Mouse (Mus musculus): ENCODE measurements around the gene Arpc4. TPM values are rescaled to one million over a fixed set of nuclear protein-coding genes. Genes with fewer than 3 reads are reported as not detected.

Arpc4 gene
- polyA plus RNA-seq, 1 experiment from 2014 or later: 232 TPM

- Histone ChIP-seq H3K36me3 (no peaks in the 10 kb centered on the region), H3K9ac (no peak overlapping the region), H3K4me1 (replicated peaks) (0 out of 2 replicates have a peak, but pooled peaks cover 2% of the 10 kb centered on the region), H3K4me2 (no peak overlapping the region), H3K27me3 (no peaks in the 10 kb centered on the region), H3K9me3 (replicated peaks) (no peaks in the 10 kb centered on the region), H3K27ac (no peak overlapping the region), H3K4me3 (no peak overlapping the region)
- 58% methylated on average over 3 of the region's 3 CpGs for WGBS
- ATAC-seq (replicated peaks; ENCODE audit: insufficient number of reproducible peaks, insufficient read depth, low FRiP score, low read depth): no peak
Measured at GRCm38 (mm10) chr6:113431801-113432200, 53.9 kb downstream of the Arpc4 start.

- no peaks in the 10 kb centered on the region for H3K9me3 ChIP-seq (replicated peaks)
- no peak overlapping the region for H3K4me2 ChIP-seq
- H3K27me3 ChIP-seq: no peaks in the 10 kb centered on the region
- H3K4me3 ChIP-seq: no peak overlapping the region
- ATAC-seq (replicated peaks; ENCODE audit: insufficient number of reproducible peaks, insufficient read depth, low FRiP score, low read depth): no peak
- H3K27ac ChIP-seq: no peak overlapping the region
- 61% methylated on average over 3 of the region's 3 CpGs for whole genome bisulfite sequencing
- 0 out of 2 replicates have a peak, but pooled peaks cover 2% of the 10 kb centered on the region for H3K4me1 ChIP-seq (replicated peaks)
- no peaks in the 10 kb centered on the region for H3K36me3 ChIP-seq
- H3K9ac ChIP-seq: no peak overlapping the region
Measured at GRCm38 (mm10) chr6:113433661-113434060, 55.7 kb downstream of the Arpc4 start.

- H3K9me3 ChIP-seq (replicated peaks): no peaks in the 10 kb centered on the region
Measured at GRCm38 (mm10) chr6:113434691-113435090, 56.8 kb downstream of the Arpc4 start.

GRCm38 (mm10) chr6:113435664-113436205 is 57.8 kb downstream of the Arpc4 start, which contains the start of gene Cidec:
Gene Cidec (minus strand): TSS chr6:113435760.
- Histone ChIP-seq H3K9me3 (replicated peaks) (no peaks in the 10 kb centered on the region), H3K4me2 (no peak within 1 kb of the TSS), H3K4me3 (no peak within 1 kb of the TSS), H3K9ac (no peak within 1 kb of the TSS), H3K27ac (no peak within 1 kb of the TSS), H3K4me1 (replicated peaks) (0 out of 2 replicates have a peak, but pooled peaks cover 2% of the 10 kb centered on the region), H3K27me3 (no peaks in the 10 kb centered on the region), H3K36me3 (no peaks in the 10 kb centered on the region)
- WGBS: 71% methylated on average over 9 of the region's 9 CpGs
- ATAC-seq (replicated peaks; ENCODE audit: insufficient number of reproducible peaks, insufficient read depth, low FRiP score, low read depth): no peak

More at GRCm38 (mm10) chr6:113434691-113435090, 56.8 kb downstream of the Arpc4 start:
- Histone ChIP-seq H3K4me3 (no peak overlapping the region), H3K36me3 (no peaks in the 10 kb centered on the region), H3K27me3 (no peaks in the 10 kb centered on the region), H3K27ac (no peak overlapping the region), H3K4me1 (replicated peaks) (0 out of 2 replicates have a peak, but pooled peaks cover 2% of the 10 kb centered on the region), H3K4me2 (no peak overlapping the region), H3K9ac (no peak overlapping the region)
- no peak for ATAC-seq (replicated peaks; ENCODE audit: insufficient number of reproducible peaks, insufficient read depth, low FRiP score, low read depth)
- 66% methylated on average over 7 of the region's 7 CpGs for WGBS

GRCm38 (mm10) chr6:113437135-113437534 is 59.2 kb downstream of the Arpc4 start:
- no peak for ATAC-seq (replicated peaks; ENCODE audit: insufficient number of reproducible peaks, insufficient read depth, low FRiP score, low read depth)
- no peak overlapping the region for H3K4me2 ChIP-seq
- no peaks in the 10 kb centered on the region for H3K36me3 ChIP-seq
- H3K4me3 ChIP-seq: no peak overlapping the region
- no peak overlapping the region for H3K9ac ChIP-seq
- H3K9me3 ChIP-seq (replicated peaks): no peaks in the 10 kb centered on the region
- 0 out of 2 replicates have a peak, but pooled peaks cover under 1% of the 10 kb centered on the region for H3K4me1 ChIP-seq (replicated peaks)
- WGBS: 66% methylated on average over 12 of the region's 12 CpGs
- no peaks in the 10 kb centered on the region for H3K27me3 ChIP-seq
- no peak overlapping the region for H3K27ac ChIP-seq

GRCm38 (mm10) chr6:113438721-113439430 is 61.0 kb downstream of the Arpc4 start:
- WGBS: 51% methylated on average over 12 of the region's 12 CpGs
- Histone ChIP-seq H3K9me3 (replicated peaks) (no peaks in the 10 kb centered on the region), H3K4me1 (replicated peaks) (peaks cover 6% of the 10 kb centered on the region), H3K27me3 (no peaks in the 10 kb centered on the region), H3K9ac (no peak overlapping the region), H3K36me3 (no peaks in the 10 kb centered on the region), H3K4me2 (no peak overlapping the region), H3K27ac (no peak overlapping the region), H3K4me3 (no peak overlapping the region)
- ATAC-seq (replicated peaks; ENCODE audit: insufficient number of reproducible peaks, insufficient read depth, low FRiP score, low read depth): no peak

Small RNAs within 50 kb of the gene (microRNA-seq; reads per million reads assigned to microRNA genes)
- gene Gm24387: not detected

Other genes starting within 250 kb of the Arpc4 start
- gene Lhfpl4, start 182.7 kb upstream of the Arpc4 start, polyA plus RNA-seq (2015; fragmentation: Nextera tagmentation; extraction: Ambion mirVana): 0.35 and 0.81 TPM in 2 replicates
- 20.8 and 26.7 TPM in 2 replicates for gene Mtmr14, start 140.3 kb upstream of the Arpc4 start, polyA plus RNA-seq (2015; fragmentation: Nextera tagmentation; extraction: Ambion mirVana)
- gene Cpne9, start 95.8 kb upstream of the Arpc4 start, polyA plus RNA-seq (2015; fragmentation: Nextera tagmentation; extraction: Ambion mirVana): 0.25 TPM in 1 of 2 replicates, not detected in the other
- gene Brpf1, start 71.0 kb upstream of the Arpc4 start, polyA plus RNA-seq (2015; fragmentation: Nextera tagmentation; extraction: Ambion mirVana): 9.0 and 12.0 TPM in 2 replicates
- 6.1 and 9.6 TPM in 2 replicates for gene Ogg1, start 51.1 kb upstream of the Arpc4 start, polyA plus RNA-seq (2015; fragmentation: Nextera tagmentation; extraction: Ambion mirVana)
- gene Camk1, start 34.1 kb upstream of the Arpc4 start, polyA plus RNA-seq (2015; fragmentation: Nextera tagmentation; extraction: Ambion mirVana): 110 and 122 TPM in 2 replicates
- 36.1 and 43.9 TPM in 2 replicates for gene Tada3, start 232 bp upstream of the Arpc4 start, polyA plus RNA-seq (2015; fragmentation: Nextera tagmentation; extraction: Ambion mirVana)
- gene Ttll3, start 11.1 kb downstream of the Arpc4 start, polyA plus RNA-seq (2015; fragmentation: Nextera tagmentation; extraction: Ambion mirVana): 1.4 and 2.0 TPM in 2 replicates
- 9.5 and 16.1 TPM in 2 replicates for gene Rpusd3, start 41.2 kb downstream of the Arpc4 start, polyA plus RNA-seq (2015; fragmentation: Nextera tagmentation; extraction: Ambion mirVana)
- gene Cidec, start 57.6 kb downstream of the Arpc4 start, polyA plus RNA-seq (2015; fragmentation: Nextera tagmentation; extraction: Ambion mirVana): not detected in 2 replicates
- 57.4 and 64.0 TPM in 2 replicates for gene Jagn1, start 64.5 kb downstream of the Arpc4 start, polyA plus RNA-seq (2015; fragmentation: Nextera tagmentation; extraction: Ambion mirVana)
- 1.4 and 3.5 TPM in 2 replicates for gene Il17re, start 80.4 kb downstream of the Arpc4 start, polyA plus RNA-seq (2015; fragmentation: Nextera tagmentation; extraction: Ambion mirVana)
- gene Il17rc, start 93.3 kb downstream of the Arpc4 start, polyA plus RNA-seq (2015; fragmentation: Nextera tagmentation; extraction: Ambion mirVana): 11.5 and 15.6 TPM in 2 replicates
- 38.3 and 44.3 TPM in 2 replicates for gene Creld1, start 105.2 kb downstream of the Arpc4 start, polyA plus RNA-seq (2015; fragmentation: Nextera tagmentation; extraction: Ambion mirVana)
- gene Prrt3, start 123.8 kb downstream of the Arpc4 start, polyA plus RNA-seq (2015; fragmentation: Nextera tagmentation; extraction: Ambion mirVana): 0.18 and 0.33 TPM in 2 replicates
- 84.7 and 90.0 TPM in 2 replicates for gene Emc3, start 153.5 kb downstream of the Arpc4 start, polyA plus RNA-seq (2015; fragmentation: Nextera tagmentation; extraction: Ambion mirVana)
- 7.8 and 7.9 TPM in 2 replicates for gene Fancd2, start 153.6 kb downstream of the Arpc4 start, polyA plus RNA-seq (2015; fragmentation: Nextera tagmentation; extraction: Ambion mirVana)
- gene Fancd2os, start 222.6 kb downstream of the Arpc4 start, polyA plus RNA-seq (2015; fragmentation: Nextera tagmentation; extraction: Ambion mirVana): 0.15 TPM in 1 of 2 replicates, not detected in the other
- gene Brk1, start 226.7 kb downstream of the Arpc4 start, polyA plus RNA-seq (2015; fragmentation: Nextera tagmentation; extraction: Ambion mirVana): 159 and 162 TPM in 2 replicates
- gene Vhl, start 245.8 kb downstream of the Arpc4 start, polyA plus RNA-seq (2015; fragmentation: Nextera tagmentation; extraction: Ambion mirVana): 25.6 and 31.0 TPM in 2 replicates